Mouse (Mus musculus) ZHBTc4 (cell line): ENCODE results near the gene Rere.

Experiments used
- DNase-seq: peaks from one replicate; pipeline ENCODE4 v3.0.0-alpha.2; 2011; ENCODE audit warnings: low read depth, low spot score

Rere gene

DNA sequence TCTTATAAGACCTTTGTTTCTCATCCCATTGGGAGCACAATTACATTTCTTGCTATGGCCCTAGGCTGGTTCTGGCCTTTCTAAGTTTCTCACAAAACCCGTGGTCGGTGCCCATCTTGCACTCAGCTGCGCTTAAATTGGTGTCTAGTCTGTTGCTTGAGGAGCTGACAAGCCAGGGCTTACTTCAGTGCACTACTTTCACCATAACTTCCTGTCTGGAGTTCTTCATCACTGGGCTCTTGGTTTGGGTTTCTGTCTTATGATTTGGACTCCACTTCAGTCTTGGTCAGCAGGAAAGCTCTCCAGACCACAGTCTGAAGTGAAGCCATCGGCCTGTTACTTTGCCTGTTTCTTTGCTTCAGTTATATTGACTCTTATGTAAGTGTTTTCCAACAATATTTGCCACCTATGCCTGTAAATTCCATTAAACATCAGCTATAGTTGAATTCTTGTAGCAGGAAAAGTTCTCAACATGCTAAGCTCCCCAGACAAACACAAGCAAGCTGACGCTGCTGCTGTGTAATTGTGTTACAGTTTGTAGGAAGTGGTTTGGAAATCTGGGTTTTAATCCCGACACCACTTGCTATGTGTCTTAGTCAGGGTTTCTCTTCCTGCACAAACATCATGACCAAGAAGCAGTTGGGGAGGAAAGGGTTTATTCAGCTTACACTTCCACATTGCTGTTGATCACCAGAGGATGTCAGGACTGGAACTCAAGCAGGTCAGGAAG is 59.5 kb downstream of the Rere start:
- DNase-seq, result no peak

DNA sequence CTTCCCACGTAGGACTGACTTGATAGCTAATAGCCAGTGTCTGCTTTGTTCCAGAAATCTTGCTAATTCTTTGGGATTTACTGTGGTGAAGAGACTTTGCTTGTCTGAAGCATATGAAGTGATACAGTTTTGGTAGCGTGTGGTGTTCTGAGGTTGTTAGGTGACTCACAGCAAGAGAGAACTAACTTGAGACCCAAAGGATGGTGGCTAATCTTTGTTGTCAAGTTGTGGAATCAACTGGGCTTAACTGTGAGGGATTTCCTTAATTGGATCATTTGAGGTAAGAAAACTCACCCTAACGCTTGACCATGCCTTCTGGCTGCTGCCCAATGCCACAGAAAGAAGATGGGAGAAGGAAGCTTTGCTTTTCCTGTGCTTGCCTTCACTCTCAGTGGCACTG is 63.1 kb downstream of the Rere start:
- DNase-seq, result no peak

DNA sequence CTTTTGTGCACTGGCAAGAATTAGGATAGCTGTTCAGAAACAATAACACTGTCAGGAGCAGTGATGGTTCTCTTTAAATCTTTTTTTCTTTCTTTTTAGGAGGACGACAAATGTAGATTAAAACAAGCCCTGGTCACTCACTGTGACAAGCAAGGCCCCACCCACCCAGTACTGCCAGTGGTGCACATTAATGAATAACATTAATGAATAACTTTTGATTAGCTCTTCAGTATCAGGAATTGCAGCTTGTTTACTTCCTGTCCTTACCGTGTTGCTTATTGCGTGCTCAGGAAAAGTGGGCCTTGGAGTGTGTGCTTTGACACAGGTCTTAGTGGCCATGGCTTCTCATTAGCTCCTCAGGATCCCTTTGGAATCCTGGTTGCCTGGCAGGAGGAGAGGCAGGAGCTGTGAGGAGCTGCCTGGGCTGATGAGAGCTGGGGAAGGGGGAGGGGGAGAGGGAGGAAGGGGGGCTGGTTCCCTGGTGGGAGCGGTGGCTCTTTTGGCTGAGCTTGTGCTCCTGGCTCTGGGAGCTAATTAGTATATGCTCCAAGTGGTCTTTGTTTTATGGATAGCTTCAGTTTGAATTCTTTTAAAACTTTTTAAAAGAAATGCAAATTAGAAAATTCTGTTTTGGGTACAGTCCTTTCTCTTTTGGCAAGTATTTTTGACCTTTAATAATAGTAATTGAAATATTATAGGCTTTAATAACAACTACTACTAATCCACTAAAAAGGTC is 65.4 kb downstream of the Rere start:
- DNase-seq, result peak; percentile 55

DNA sequence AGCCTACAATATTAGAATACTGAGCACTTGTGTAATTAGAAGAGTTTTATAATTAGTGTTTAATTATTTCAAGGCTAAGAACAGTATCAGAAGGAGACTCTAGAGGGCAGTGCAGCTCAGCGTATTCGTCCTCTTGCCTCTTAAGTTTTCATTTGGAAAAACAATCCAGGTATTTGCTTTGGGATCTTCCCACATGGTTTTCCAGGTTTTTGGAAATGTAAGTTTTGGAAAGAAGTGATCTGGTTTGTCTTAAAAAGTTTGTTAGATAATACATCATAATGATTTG is 65.9 kb downstream of the Rere start:
- peak; percentile 43 for DNase-seq

DNA sequence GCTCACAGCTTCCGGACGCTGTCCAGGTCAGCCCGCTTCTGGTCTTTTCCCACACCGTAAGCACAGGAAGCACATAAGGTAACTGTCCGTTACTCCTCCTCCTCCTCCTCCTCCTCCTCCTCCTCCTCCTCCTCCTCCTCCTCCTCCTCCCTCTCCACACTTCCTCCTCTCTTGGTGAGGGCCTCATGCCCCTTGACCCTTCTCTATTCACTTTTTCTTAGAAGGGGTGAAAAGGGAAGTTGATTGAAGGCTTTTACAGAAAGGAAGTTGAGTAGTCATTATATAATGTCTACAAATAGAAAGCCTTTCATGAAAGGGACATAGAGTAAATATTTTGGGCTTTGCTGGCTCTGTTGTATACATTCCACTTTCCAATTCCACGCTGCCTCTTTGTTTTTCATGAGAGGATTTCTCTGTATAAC is 68.2 kb downstream of the Rere start:
- DNase-seq, result no peak

DNA sequence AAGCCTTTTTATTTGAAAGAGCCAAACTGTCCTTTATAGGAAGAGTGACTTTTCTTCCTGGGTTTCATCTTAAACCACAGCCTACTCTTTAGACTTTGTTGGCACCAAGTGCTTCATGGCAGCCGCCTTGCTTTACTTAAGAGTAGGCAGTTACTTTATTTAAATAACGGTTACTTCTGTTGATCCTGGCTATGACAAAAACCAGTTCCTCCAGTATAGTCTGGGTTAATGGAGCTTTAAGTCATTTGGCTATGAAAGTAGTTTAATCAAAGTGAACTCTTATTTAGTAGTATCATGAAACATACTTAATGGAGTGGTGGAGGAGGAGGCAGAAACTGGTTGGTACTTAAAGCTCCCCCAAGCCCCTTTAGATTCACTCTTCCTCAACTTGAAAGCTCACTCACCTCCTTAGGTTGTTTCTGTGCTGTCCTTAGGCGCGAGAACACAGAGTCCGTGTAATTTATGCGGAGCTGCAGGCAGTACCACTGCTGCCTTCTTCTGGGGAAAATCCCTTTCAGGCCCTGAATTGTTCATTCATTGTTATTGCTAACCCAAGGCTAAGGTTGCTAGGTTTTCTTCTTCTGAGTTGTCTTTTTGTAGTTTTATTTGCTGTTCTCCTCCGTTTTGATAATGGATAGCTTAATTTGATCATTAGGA is 70.1 kb downstream of the Rere start:
- DNase-seq, result peak; percentile 18

DNA sequence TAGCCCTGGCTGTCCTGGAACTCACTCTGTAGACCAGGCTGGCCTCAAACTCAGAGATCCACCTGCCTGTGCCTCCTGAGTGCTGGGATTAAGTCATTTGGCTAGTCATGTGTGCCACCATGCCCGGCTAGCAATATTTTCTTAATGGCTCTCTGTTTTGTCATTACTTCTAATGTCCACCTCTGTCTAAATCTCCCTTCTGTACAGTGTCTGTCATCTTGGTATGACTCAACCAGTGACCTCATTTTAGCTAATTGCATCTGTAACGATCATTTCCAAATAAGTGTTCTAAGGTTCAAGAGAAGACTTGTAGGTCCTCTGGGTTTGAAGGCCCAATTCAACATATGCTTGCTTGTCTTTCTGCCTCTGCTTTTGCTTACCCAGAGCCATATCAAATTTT is 71.3 kb downstream of the Rere start:
- no peak for DNase-seq

DNA sequence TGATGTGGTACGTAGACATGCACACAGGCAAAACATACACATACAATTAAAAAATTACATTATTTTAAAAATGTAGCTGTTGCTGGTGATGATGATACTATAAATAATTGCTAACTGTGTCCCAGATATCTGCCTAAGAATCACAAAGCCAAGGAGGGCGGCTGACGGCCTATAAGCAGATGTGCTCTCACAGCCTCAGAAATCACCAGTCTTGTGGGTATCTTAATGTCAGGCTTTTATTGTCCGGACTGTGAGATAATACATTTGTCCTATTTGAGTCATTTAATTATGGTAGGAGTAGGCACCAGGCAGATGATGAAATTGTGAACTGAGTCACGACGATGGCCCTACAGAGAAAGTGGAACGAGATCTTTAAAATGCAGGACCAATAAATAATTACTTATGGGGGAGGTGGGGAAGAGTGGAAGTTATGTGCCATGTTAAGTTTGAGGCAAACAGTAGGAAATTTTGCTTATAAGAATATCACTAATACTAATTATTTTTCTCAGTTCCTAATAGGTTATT is 72.0 kb downstream of the Rere start:
- no peak for DNase-seq

DNA sequence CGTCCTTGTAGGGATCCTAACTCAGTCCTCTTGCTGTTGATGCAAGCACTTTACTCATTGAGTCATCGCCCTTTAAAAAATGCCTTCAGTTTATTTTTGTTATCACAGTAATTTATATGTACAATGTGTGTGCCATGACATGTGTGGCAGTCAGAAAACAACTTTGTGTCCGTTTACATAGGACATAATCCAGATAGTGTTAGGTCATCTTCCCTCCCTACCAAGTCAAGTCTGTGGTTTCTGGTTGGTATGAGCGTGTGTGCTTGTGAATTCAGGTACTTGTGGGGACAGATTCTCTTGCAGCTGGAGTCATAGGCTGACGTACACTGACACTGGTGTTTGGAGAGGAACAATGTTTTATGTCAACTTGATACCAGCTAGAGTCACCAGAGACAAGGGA is 74.4 kb downstream of the Rere start:
- DNase-seq, result no peak

DNA sequence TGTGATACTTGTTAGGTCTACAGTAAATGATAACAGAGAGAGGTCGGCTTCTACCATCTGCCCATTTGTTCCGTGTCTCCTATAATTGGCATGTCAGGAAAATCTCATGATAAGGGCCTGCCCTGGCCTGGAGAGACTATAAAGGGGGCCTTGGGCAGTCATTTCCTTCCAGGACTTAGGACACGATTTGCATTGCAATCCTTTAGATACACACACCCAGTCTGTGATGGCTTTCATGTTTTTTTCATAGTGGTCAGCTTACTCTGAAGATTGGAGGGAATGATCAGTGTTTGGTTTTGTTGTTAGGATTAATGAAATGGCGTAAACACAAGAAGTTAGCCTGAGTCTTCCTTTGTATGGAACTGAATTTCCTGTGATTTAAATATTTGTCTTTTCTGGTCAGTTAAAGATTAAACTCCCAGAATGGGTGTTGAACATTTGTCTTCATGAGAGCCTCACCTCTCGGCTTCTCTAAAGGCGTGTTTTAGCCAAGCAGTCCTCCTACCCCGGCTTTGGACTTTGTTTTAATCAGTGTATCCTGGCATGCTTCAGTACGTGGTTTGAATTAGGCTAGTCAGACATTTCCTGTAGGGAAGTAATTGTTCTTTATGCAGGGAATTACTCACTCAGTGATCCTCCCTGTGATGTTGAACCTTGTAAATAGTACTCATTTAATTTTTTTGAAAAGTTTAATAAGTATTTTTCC is 80.7 kb downstream of the Rere start:
- DNase-seq, result no peak

DNA sequence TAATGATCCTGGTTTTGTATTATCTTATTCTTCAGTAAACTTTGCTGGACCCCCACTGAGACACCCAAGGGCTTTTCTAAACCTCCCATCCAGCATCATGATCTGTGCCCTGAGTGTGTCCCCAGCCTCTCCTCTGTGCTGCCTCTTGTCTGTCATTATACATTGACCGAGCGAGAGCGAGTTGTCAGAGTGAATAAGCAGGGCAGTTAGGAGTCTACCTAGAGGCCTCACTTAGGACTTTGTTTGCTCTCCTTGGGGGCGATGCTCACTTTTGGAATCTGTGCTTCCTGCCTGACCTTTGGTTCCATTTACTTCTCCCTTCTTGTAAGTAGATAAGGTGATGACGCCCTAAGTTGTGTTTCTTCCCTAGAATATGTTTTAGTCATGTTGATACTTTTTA is 81.4 kb downstream of the Rere start:
- no peak for DNase-seq

DNA sequence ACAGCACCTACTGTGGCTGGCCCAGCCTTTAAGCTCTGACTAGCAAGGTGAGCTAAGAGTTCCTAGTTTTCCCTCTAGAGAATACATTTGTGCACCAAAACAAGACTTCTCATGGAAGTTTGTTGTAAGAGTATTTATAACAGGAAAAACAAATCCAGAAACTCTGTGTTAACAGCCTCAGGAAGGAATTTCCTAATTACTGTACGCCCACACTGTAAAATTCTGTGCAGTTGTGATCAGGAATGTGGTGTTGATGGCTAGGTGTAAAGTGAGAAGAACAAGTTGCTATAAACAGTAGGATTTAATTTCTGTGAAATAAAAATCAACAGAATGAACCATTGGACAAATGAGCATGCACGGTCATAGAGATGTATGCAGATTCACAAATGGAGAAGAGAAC is 83.3 kb downstream of the Rere start:
- no peak for DNase-seq

DNA sequence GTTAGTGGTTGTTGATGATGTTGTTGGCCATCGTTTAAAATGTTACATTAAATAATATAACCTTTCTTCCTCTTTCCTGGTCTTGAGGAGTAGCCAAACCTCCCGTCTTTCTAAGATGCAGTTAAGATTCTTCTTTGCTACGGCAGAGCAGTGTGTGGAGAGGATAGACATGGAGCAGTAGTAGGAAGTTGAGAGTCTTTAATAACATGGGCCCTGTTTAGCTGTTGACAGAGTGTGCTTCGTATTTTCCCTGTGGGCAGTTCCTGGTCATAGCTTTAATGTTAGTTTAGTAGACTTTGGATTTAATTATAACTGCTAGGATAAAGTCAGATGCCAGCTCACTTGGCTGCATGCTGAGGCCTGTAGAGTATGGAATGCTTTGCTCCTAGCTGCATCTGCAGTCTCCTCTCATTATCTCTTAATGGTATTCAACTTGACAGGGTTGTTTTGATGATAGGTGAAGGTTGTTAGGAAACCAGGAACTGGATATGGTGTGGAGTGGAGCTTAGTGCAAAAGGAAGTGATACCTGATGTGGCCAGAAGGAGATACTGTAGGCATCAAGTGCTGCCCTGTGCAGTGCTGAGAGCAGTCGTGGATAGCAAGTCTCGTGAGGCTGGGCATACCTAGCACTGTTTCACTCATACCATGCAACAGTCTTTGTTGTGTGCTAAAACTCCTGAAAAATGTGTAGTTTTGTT is 85.2 kb downstream of the Rere start:
- peak; percentile 69 for DNase-seq

DNA sequence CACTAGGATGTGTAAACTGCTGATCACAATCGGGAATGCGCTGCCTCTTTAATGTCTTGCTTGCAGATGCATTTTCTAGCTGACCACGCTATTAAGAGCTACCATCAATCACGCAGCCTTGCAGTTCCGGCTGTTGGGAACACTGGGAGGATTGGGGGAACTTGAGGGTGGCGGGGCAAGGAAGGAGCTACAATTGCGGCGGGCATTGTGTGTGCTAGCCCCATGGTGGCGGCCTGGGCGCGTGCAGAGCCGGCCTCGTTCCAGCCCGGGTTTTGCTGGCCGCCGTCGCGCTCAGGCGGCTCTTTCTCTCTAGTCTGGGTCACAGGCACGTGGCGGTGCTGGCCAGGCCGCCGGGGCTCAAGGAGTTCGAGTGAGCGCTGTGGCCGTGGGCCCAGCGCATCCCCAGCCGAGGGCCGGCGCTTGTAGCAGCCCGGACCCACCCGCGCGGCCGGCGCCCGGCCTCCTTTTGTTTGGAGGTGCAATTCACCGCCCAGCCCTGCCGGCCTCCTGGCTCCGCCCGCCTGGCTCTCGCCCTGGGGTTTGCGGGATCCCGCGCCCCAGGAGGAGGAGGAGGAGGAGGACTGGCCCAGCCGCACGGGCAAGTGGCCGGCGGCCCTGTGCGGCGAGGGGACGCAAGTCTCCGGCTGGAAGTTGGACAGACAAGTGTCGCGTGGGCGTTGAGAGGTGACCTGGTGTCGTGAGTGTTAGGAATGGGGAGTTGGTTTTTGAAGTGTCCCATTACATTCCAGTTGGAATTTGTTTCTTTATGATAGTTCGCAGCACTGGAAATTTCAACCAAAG is 90.3 kb downstream of the Rere start:
- peak; percentile 85 for DNase-seq

DNA sequence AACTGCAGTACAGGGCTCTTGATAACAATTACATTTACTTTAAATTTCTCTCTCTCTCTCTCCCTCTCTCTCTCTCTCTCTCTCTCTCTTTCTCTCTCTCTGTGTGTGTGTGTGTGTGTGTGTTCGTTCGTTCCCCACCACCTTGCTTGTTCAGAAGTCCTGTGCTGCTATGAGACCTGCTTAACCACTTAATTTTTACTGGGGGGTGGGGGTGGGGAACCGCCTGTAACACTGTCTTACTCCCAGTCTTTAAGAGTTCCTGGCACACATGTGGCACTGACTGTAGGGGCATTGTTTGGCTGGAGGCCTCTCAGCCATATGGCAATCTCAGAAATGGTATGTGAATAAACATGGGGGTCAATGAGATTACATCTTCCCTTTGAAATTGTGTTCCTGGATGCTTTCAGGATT is 91.2 kb downstream of the Rere start:
- no peak for DNase-seq

DNA sequence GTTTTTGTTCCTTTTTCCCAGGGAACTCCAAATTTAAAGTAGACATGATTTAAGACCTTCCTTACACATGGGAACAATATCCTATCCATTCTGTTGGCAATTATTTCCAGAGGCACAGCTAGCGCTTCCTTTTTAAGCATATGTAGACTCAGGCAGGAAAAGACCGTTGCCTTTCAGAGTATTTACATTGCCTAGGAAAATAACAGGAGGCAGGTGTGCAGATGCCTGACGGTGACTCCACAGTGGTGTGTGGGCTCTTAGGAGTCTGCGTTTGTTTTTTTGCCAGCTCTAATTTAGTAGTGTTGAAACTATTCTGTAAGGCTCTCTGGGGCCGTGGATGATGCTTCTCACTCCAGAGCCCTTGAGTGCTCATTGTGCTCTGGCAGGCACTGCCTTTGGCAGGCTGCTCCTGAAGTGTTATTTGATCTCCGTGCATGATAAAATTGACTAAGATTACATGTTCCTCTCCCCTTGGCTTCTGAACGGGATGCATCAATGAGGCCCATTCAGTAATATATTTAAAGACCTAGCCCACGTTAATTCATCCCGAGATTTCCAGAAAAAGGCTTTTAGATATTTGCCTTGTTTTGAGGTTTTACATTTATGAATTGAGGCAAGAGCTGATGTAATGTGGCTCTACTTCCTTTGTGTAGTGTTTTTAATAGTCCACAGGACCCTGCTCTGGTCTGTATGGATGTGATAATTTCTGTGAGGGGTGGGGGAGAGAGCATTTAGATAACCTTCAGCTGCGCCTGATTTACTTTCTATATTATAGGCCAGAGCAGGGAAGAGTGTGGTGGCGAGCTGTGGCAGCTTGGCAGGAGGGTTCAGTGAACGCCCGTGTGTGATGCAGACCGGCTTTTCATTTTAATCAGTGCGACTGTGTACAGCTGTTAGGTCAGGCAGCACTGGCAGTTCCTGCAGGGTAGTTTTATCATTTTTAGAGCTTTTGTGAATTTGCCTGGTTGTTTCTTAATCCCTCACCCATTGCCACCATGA is 92.0 kb downstream of the Rere start:
- DNase-seq, result no peak

DNA sequence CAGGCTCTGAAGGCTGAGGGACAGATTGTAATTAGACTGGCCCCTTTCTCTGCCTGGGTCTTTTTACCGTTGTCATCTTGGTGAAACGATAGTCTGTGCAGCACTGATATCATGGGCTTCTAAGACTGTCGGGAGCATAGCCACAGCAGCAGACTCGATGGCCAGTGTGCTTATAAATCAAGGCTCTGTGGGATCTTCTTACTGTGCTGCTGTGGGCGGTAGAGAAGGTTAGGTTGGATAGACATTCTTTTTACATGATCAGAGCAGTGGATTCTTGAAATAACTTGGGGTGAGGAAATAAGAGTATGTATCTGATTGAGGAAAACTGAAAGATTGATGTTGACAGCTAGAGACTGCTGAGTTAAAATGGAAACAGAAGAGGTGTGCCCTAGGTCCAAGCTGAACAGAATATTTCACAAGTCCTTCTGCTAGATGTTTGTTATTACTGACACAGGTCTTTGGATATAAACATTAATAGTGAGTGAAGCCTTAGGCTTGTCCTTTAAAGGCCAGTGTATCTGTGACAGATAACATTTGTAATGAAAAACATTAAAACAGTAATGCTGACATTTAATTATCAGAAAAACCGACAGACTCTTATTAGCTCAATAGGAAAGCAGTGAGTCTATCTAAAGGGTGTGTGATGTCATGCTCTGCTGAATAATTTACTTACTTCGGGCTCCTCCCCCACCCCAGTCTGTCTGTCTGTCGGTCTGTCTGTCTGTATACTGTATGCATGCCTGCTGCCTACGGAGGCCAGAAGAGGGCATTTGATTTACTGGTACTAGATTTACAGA is 93.4 kb downstream of the Rere start:
- no peak for DNase-seq

DNA sequence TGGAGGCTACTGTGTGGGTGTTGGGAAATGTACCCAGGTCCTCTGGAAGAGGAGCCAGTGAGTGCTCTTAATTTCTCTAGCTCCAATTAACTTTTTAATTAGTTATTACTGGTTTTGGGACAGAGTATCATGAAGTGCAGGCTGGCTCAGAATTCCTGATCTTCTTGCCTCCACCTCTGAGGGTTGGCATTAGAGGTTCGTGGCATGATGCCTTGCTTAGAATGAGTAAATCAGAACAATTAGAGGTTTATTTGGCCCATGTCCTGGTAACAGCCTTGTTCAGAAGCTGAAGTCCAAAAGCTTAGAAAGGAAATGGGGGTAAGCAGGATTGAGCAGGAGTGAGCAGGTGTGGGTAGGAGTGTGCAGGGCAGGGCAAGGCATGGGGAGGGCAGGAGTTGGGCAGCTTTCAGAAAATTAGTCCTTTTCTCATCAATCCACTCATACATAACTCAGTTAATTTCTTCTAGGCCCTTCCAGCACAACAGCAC is 94.0 kb downstream of the Rere start:
- no peak for DNase-seq

DNA sequence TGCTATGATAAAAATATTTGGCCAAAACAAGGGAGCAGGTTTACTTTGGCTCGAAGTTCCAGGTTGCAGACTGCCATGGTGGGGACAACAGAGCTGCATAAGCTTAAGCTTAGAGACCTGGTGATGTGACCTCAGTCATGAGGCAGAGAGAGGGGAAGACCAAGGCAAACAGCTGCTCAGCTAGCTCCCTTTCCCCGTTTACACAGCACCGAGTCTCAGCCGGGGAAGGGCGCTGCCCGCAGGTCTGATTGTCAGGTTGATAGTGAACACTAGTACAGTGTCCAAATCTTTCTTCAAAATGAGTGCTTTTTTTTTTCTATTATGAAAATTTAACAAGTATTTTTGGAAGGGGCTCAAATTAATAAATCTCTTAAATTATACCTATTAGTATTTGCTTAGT is 97.9 kb downstream of the Rere start:
- DNase-seq, result no peak
